Mouse (Mus musculus) small intestine, adult 2 months (tissue): ENCODE data around the gene Lgsn.

ENCODE experiments used
- CTCF ChIP-seq: fragments of 200-500 bp; IDR thresholded peaks from 2 replicates; pipeline ENCODE4 v1.5.1; 2012; ENCODE audit warnings: low read depth, mild to moderate bottlenecking, control low read depth, inconsistent platforms, low read length, moderate library complexity, mixed read lengths; ENCODE audit not compliant: insufficient replicate concordance, insufficient read length; ENCODE audit errors: extremely low read depth
- POLR2A ChIP-seq: fragments of 200-500 bp; IDR thresholded peaks from 2 replicates; pipeline ENCODE4 v1.6.1; 2012; ENCODE audit warnings: low read depth, mild to moderate bottlenecking, control low read depth, inconsistent platforms, low read length, moderate library complexity

DNA sequence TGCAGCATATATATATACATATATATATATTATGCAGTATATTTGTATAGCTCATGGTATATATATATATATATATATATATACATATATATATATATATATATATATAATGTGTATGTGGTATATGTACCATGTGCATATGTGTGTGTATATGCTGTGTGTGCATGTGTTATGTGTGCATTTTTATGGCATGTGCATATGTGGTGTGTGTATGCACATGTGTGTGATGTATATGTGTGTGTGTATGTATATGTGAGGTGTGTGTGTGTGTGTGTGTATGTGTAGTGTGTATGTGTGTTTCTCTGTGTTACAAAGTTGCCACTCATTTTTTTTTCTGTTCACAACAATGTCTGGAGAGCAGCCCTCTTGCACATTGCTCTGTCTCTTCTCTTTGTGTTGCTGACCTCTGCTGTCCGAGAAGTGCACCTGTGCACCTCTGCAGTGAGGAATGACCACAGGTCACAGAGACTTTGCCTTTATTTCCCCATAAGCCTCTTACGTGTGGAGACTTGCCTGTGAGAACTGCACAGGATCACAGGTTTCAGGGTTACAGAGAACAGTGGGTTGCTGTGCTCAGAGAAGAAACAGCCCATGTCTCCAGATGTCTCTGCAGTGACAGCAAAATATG lies 23.3 kb upstream of the Lgsn start:
- peak; percentile 50; the same call in 1 of the 2 replicates for TF ChIP-seq CTCF
- no peak for TF ChIP-seq POLR2A
